Mouse (Mus musculus) thymus, adult 2 months (tissue): ENCODE data around the gene Timm44.

Experiments
- CTCF ChIP-seq: fragments of 200-500 bp; IDR thresholded peaks from 2 replicates; pipeline ENCODE4 v1.5.1; 2012; ENCODE audit warnings: mild to moderate bottlenecking, control low read depth, low read length, moderate library complexity, borderline replicate concordance; ENCODE audit not compliant: control insufficient read depth, poor library complexity, insufficient read depth; ENCODE audit errors: extremely low read depth
- POLR2A ChIP-seq: fragments of 200-500 bp; IDR thresholded peaks from 2 replicates; pipeline ENCODE4 v1.6.1; 2012; ENCODE audit warnings: mild to moderate bottlenecking, low read length, control low read depth, moderate library complexity; ENCODE audit not compliant: control insufficient read depth, poor library complexity, insufficient read depth; ENCODE audit errors: extremely low read depth

DNA sequence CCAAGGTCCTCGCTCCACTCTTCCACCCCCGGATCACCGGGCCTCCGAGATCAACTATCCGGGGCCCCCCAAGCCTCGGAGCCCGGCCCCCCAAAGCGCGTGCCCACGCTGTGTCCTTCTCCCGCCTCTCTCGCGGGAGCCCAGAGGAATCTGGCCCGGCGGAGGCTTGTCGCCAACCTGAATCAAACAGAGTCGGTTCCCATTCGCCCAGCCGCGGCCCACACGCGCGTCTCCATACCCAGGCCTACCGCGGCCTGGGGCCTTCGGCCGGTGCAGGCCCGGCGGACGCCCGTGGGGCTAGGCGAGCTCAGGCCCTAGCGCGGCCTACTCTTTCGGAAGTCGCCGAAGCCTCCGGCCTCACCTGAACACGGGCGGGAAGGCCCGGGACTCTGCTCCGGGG is 48.8 kb upstream of the Timm44 start:
- no peak for TF ChIP-seq CTCF
- TF ChIP-seq POLR2A, result no peak
